Mouse (Mus musculus): ENCODE measurements around the gene Gramd4. TPM values are rescaled to one million over a fixed set of nuclear protein-coding genes. Genes with fewer than 3 reads are reported as not detected.
"Not testable (repeated sequence)": the region's sequence is repeated elsewhere in the genome, so short reads cannot be mapped to it uniquely, and the experiment has no call there.

Gramd4 gene
- total RNA-seq, 2 experiments from 2014 or later: 7.6 to 12.1 TPM

DNA sequence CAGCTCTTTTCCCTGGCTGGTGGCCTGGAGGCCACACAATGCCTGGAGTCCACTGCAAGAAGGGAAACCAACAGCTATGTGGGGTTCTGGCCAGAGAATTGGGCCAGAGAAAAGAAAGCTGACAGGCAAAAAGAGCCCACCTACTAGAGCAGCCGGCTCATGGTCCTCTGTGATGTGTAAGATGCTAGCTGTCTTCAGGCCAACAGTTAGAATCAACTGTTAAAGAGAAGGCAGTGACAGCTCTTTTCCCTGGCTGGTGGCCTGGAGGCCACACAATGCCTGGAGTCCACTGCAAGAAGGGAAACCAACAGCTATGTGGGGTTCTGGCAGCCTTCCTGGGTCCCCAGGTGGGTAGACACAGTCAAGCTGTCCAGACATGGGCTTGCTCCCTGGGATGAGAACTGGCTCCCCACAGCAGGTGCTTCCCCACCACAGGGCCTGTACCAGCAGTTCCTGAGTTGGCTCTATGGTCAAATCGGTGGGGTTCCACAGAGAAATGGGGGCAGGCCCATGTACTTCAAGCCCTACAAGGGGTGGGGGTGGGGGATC, 120.3 kb downstream of the Gramd4 start:
- DNase-seq (ENCODE audit: low spot score): not testable (repeated sequence)

DNA sequence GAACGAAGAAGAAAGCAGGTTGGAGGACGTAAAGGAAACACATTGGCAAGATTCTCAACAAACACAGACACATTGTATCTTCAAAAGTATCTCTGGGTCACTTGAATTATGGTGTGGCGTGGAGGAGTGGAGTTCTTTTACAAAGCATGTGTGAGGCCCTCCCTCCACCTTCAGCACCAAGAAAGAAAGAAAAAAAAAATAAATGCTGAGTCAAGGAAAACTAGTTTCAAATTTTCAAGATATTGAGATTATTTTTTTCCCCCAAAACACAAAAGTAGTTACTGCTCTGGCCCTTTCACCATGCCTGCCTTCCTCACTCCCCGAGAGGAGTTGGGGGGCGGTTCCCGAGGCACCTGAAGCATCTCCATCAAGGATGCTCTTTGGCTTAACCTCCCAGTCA, 121.1 kb downstream of the Gramd4 start:
- no peak for DNase-seq (ENCODE audit: low spot score)

GRCm38 (mm10) chr15:86180427-86180826, 122.9 kb downstream of the Gramd4 start:
- DNase-seq (ENCODE audit: low spot score): no peak

DNA sequence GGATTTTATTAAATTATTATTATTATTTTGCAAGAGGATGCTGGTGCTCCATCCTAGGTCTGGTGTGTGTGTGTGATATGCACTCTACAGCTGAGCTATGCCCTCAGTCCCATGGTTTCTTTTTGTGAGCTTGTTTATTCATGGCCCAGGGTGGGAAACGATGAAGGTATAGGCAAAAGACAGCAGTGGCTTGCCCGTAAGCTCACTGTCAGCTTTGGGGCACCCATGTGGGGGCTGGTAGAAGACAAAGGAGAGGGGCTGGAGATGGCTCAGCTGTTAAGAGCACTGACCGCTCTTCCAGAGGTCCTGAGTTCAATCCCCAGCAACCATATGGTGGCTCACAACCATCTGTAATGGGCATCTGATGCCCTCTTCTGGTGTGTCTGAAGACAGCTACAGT, 123.8 kb downstream of the Gramd4 start:
- DNase-seq (ENCODE audit: low spot score): not testable (repeated sequence)

DNA sequence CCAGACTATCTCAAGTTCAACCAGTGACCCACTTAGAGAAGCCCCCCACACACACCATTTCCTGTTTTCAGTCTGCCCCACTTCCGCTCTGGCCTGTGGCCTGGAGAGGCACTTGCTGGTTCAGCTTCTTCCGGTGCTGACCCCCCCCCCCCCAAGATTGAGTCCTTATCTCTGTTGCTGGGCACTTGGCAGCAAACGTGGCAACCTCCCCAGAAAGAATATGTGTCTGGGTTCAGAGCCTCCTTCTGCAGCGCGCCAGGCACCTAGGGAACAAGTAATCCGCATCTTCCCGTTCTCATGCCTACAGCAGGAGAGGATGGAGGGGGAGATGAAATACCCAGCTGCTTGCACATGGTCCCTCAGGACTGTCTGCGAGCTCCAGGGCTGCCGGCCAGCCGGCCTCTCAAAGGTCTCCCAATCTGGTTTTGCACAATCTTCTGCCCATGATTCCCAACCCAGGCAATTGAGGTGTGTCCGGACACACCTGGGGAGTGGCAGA, 124.5 kb downstream of the Gramd4 start:
- DNase-seq (ENCODE audit: low spot score): peak; percentile 28

DNA sequence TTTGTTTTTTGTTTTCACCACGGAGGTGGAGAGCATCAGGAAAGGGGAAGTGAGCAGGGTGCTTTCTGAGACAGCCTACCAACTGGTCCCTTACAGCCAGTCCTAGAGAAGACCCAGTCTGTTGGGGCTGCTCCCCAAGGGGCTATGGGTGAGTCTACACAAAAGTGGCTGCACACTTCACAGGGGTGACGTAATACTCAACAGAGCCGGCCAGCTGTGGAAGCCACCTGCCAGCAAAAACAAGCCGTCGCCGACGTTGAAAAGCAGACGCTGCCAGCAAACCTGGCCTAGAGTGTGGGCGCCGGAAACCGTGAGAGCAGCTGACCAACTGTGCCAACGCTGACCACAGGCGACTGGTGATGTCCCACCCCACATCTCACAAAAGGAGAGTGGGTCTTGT, 125.2 kb downstream of the Gramd4 start:
- DNase-seq (ENCODE audit: low spot score): peak; percentile 57

- no peak for DNase-seq (ENCODE audit: low spot score)
These were observed 126.0 kb downstream of the Gramd4 start for GRCm38 (mm10) chr15:86183484-86183883.

DNA sequence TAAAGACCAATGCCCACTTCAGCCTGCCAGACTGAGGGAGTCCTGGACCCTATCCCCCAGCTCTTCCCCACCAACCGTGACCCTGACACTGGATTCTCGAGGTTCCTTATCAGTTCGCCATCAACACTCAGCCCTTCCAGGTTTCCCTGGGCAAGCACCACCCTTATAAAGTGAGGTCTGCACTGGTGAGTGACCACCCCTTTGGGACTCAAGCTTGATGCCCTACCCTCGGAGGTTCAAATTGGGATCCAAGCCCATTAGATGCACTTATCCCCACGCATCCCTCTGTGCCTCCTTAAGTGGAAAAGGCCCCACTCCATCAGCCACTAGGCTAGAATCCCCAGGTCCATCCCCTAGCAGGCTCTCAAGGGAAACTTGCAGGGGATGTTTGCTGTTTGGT, 126.6 kb downstream of the Gramd4 start:
- DNase-seq (ENCODE audit: low spot score): no peak

DNA sequence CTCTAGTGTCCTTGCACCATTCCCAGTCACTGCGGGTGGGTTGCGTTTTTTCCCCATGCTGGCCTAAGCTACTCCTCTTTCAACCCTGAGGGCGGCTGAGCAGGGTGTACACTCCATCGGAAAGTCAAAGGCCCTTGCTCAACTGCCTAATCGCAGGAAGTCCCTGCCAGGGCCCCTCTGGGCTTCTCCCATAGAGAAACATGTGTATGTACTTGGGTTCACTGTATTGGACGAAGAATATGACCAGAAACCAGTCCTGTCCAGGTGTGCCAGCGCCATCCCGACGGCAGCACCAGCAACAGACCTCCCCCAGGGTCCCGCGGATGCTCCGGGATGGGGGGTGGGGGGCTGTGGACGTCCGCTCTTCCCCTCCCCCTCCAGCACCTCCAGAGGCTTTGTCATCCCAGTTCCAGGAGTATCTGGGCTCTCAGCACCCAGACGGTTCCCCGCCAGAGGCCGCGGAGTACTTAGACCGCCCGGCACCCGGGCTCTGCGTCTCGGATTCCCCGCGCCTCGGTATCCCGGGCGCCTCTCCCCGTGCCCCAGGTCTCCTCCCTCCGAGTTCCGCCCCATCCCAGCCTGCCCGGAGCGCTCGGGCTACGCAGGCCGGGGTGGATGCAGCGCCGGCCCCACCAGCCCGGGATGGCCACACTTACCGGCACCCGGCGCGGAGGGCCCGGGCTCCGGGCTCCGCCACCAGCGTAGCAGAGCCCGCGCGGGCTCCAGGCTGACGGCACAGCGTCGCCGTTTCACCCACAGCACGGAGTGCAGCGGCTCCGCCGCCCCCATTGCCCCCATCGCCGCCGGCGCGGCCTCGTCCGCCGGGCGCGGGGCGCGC, 127.6 kb downstream of the Gramd4 start:
- peak; percentile 42 for DNase-seq (ENCODE audit: low spot score)

DNA sequence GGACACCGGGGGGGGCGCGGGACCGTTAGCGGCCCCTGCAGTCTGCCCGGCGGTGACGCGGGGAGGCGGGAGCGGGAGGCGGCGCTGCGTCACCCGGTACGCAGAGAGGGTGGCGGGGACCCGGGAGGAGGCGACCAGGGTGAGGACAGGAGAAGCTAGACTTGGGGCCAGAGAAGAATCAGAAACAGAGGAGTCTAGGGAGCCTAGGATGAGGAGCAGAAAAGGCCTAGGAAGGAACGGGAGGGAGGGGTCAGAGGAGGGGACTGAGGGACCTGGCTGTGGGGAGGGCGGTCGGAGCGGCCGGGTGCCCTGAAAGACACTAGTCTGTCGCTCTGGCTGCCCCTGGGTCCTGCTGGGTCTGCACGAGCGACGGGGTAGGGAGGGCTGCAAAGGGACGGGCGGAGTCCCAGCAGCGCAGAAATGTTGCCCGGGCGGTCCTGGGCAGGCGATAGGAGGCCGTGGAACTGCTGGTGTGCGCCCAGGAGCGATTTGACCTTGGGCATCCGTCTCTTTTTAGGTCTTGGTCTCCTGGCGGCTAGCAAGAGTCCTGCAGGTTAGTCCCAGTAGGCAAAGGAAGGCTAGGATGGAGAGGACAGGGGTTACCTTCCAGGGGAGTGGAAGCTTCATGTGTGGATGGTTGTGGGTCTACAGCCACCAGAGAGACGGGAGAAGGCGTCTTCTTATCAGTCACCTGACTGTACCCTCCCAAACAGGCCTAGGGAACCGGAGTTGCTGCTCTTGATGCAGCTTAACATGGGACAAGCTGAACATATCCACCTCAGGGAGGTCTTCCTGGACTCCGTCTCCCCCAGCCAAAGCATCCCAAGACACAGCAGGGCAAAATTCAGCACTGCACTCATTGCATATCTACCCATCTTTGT, 128.4 kb downstream of the Gramd4 start, which contains the start of gene Cerk:
Cerk (minus strand) TSS at position 453 of the 881 bp plus-strand sequence.
- peak; percentile 79 for DNase-seq (ENCODE audit: low spot score)

GRCm38 (mm10) chr15:86186686-86187085, 129.2 kb downstream of the Gramd4 start:
- DNase-seq (ENCODE audit: low spot score): no peak

Other genes with a start within 250 kb of the Gramd4 start
- 10 to 100 TPM; 51.8 to 60.2 TPM for gene Cdpf1, start 246.0 kb upstream of the Gramd4 start, total RNA-seq (2021)
- under 1 TPM; 0.68 to 0.69 TPM for gene Pkdrej, start 236.0 kb upstream of the Gramd4 start, total RNA-seq (2021)
- 1 to 10 TPM; 4.6 to 5.3 TPM for gene Ttc38, start 225.4 kb upstream of the Gramd4 start, total RNA-seq (2021)
- gene Gtse1, start 197.9 kb upstream of the Gramd4 start, total RNA-seq (2021): under 1 TPM; 0.07 to 0.09 TPM
- 1 to 10 TPM; 8.2 to 9.4 TPM for gene Trmu, start 178.4 kb upstream of the Gramd4 start, total RNA-seq (2021)
- gene Celsr1, start 23.9 kb upstream of the Gramd4 start, total RNA-seq (2021): under 1 TPM; 0.24 to 0.32 TPM
- 1 to 10 TPM; 4.3 to 5.1 TPM for gene Cerk, start 128.4 kb downstream of the Gramd4 start, total RNA-seq (2021)
- 10 to 100 TPM; 15.6 to 17.1 TPM for gene Tbc1d22a, start 156.8 kb downstream of the Gramd4 start, total RNA-seq (2021)